ENCODE assay signal across 25 mouse cellular contexts in the genomic region with DNA sequence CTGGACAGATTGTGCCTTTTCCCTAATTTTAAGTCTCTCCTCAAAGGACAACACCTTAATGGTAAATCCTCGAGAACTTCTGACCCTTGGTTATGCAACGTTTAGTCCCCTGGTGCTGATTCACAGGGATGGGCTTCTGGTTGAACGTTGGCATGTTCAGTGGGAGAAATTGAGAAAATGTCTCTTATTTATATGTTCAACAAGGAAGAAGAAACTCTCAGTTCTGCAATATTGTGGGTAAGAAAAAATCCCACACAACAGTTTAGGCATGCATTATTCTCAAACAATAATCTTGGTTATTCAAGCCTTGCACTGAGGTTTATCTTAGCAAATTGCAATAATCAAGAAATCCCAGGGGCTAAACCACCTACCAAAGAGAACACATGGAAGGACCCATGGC. TPM values are rescaled to one million over a fixed set of nuclear protein-coding genes. Genes with fewer than 3 reads are reported as not detected.
"Had no signal": no experiment of that assay in that cellular context is flagged by ENCODE, and none has a peak within 500 bp of the region (broad histone marks: within the 10 kb centered on the region; RNA-seq: fewer than 3 reads in every experiment).

No protein-coding gene starts in this region.

- H3K9ac ChIP-seq: neural tube, embryonic 13.5 days; neural tube, embryonic 15.5 days; stomach, embryonic 15.5 days had no signal

- H3K36me3 ChIP-seq: neural tube, embryonic 13.5 days; neural tube, embryonic 15.5 days; stomach, embryonic 15.5 days had no signal

- DNase-seq: retina, postnatal 1 day; right cerebral cortex, adult 18-20 months; right cerebral cortex, postnatal 14 days; right cerebral cortex, postnatal 25 days; right cerebral cortex, postnatal 4 days; spleen, adult 18-20 months; thymus, adult 18-20 months; thymus, adult 2 months; thymus, postnatal 14 days; thymus, postnatal 25 days; thymus, postnatal 36 days; thymus, postnatal 4 days had no signal

- H3K4me2 ChIP-seq: neural tube, embryonic 13.5 days; neural tube, embryonic 15.5 days; stomach, embryonic 15.5 days had no signal

- H3K4me1 ChIP-seq: neural tube, embryonic 13.5 days; neural tube, embryonic 15.5 days; stomach, embryonic 15.5 days had no signal

- H3K27me3 ChIP-seq: neural tube, embryonic 13.5 days; neural tube, embryonic 15.5 days; stomach, embryonic 15.5 days had no signal

- H3K27ac ChIP-seq: neural tube, embryonic 13.5 days; neural tube, embryonic 15.5 days; stomach, embryonic 15.5 days; stomach, postnatal 0 days had no signal

- H3K4me3 ChIP-seq: neural tube, embryonic 13.5 days; neural tube, embryonic 15.5 days; stomach, embryonic 15.5 days had no signal

- H3K9me3 ChIP-seq: neural tube, embryonic 13.5 days; neural tube, embryonic 15.5 days; stomach, embryonic 15.5 days had no signal

RNA-seq across cellular contexts. Expression of gene Vmn1r199, which starts 3.8 kb away (rescaled TPM):
- total RNA-seq: neutrophil, adult 5-6 weeks had no signal
- polyA plus RNA-seq: neural tube, embryonic 13.5 days; neural tube, embryonic 14.5 days; neural tube, embryonic 15.5 days; small intestine, adult 2 months; spleen, adult 2 months; stomach, embryonic 14.5 days; stomach, embryonic 15.5 days; stomach, embryonic 16.5 days; stomach, postnatal 0 days; testis, adult 2 months; thymus, adult 2 months; thymus, postnatal 0 days; urinary bladder, adult 2 months had no signal

RNA-seq across cellular contexts. Expression of gene Vmn1r200, which starts 6.8 kb away (rescaled TPM):
- total RNA-seq: neutrophil, adult 5-6 weeks had no signal
- polyA plus RNA-seq: neural tube, embryonic 13.5 days; neural tube, embryonic 14.5 days; neural tube, embryonic 15.5 days; small intestine, adult 2 months; spleen, adult 2 months; stomach, embryonic 14.5 days; stomach, embryonic 15.5 days; stomach, embryonic 16.5 days; stomach, postnatal 0 days; testis, adult 2 months; thymus, adult 2 months; thymus, postnatal 0 days; urinary bladder, adult 2 months had no signal

RNA-seq across cellular contexts. Expression of gene Vmn1r198, which starts 33.2 kb away (rescaled TPM):
- polyA plus RNA-seq: neural tube, embryonic 13.5 days; neural tube, embryonic 14.5 days; neural tube, embryonic 15.5 days; small intestine, adult 2 months; spleen, adult 2 months; stomach, embryonic 14.5 days; stomach, embryonic 15.5 days; stomach, embryonic 16.5 days; stomach, postnatal 0 days; testis, adult 2 months; thymus, adult 2 months; thymus, postnatal 0 days; urinary bladder, adult 2 months had no signal

RNA-seq across cellular contexts. Expression of gene Vmn1r197, which starts 59.0 kb away (rescaled TPM):
- total RNA-seq: neutrophil, adult 5-6 weeks had no signal
- polyA plus RNA-seq: neural tube, embryonic 13.5 days; neural tube, embryonic 14.5 days; neural tube, embryonic 15.5 days; small intestine, adult 2 months; spleen, adult 2 months; stomach, embryonic 14.5 days; stomach, embryonic 15.5 days; stomach, embryonic 16.5 days; stomach, postnatal 0 days; testis, adult 2 months; thymus, adult 2 months; thymus, postnatal 0 days; urinary bladder, adult 2 months had no signal
